ENCODE assay signal across 23 mouse cellular contexts in the genomic region with DNA sequence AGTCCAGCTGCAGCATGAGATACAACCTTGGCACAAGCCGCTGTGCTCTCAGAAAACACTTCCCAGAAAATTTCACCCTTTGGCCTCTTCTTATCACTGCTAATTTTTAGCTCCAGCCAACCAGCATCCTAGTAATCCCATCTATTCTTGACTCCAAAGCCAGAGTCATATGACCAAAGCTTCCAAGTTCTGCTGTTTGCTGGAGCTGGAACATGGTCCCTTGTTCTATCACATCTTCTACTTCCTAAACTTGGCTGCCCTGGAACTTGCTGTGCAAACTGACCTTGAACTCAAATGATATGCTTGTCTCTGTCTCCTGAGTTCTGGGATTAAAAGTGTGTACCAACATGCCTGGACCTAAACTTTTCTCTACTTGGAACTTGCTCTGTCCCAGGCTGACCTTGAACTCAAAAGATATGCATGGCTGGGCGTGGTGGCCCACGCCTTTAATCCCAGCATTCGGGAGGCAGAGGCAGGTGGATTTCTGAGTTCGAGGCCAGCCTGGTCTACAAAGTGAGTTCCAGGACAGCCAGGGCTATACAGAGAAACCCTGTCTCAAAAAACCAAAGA. TPM values are rescaled to one million over a fixed set of nuclear protein-coding genes. Genes with fewer than 3 reads are reported as not detected.
"Had no signal": no experiment of that assay in that cellular context is flagged by ENCODE, and none has a peak within 500 bp of the region (broad histone marks: within the 10 kb centered on the region; RNA-seq: fewer than 3 reads in every experiment).

No protein-coding gene starts in this region.

- H3K4me3 ChIP-seq: limb, embryonic 12.5 days; limb, embryonic 15.5 days; midbrain, embryonic 12.5 days; midbrain, embryonic 15.5 days; neural tube, embryonic 12.5 days; neural tube, embryonic 15.5 days; stomach, embryonic 15.5 days had no signal

- H3K27ac ChIP-seq: limb, embryonic 12.5 days; limb, embryonic 15.5 days; liver, embryonic 14.5 days; macrophage; midbrain, embryonic 12.5 days; midbrain, embryonic 15.5 days; neural tube, embryonic 12.5 days; neural tube, embryonic 15.5 days; stomach, embryonic 15.5 days had no signal

- H3K27me3 ChIP-seq: limb, embryonic 12.5 days; limb, embryonic 15.5 days; midbrain, embryonic 12.5 days; midbrain, embryonic 15.5 days; neural tube, embryonic 12.5 days; neural tube, embryonic 15.5 days; stomach, embryonic 15.5 days had no signal

- H3K4me1 ChIP-seq: limb, embryonic 12.5 days; limb, embryonic 15.5 days; midbrain, embryonic 12.5 days; midbrain, embryonic 15.5 days; neural tube, embryonic 12.5 days; stomach, embryonic 15.5 days had no signal

- H3K36me3 ChIP-seq: limb, embryonic 12.5 days; limb, embryonic 15.5 days; midbrain, embryonic 12.5 days; midbrain, embryonic 15.5 days; neural tube, embryonic 12.5 days; neural tube, embryonic 15.5 days; stomach, embryonic 15.5 days had no signal

- ATAC-seq: liver, postnatal 0 days; lung, postnatal 0 days; midbrain, embryonic 15.5 days had no signal

- DNase-seq: kidney, postnatal 14 days; kidney, postnatal 4 days; left cerebral cortex, postnatal 4 days; liver, postnatal 0 days; lung, embryonic 14.5 days; retina, postnatal 1 day; right cerebral cortex, postnatal 25 days; spleen, adult 18-20 months; thymus, adult 2 months; thymus, postnatal 14 days; thymus, postnatal 4 days had no signal

RNA-seq across cellular contexts. Expression of gene Lrr1, which starts 21.4 kb away (rescaled TPM):
- total RNA-seq: layer of hippocampus, adult 18-20 months; left cerebral cortex, adult 8-10 months had no signal
